Mouse (Mus musculus): ENCODE data around the gene Ccdc36. TPM values are rescaled to one million over a fixed set of nuclear protein-coding genes. Genes with fewer than 3 reads are reported as not detected.

Ccdc36 gene
- polyA plus RNA-seq, 1 experiment from 2014 or later = 0.29 TPM

DNA sequence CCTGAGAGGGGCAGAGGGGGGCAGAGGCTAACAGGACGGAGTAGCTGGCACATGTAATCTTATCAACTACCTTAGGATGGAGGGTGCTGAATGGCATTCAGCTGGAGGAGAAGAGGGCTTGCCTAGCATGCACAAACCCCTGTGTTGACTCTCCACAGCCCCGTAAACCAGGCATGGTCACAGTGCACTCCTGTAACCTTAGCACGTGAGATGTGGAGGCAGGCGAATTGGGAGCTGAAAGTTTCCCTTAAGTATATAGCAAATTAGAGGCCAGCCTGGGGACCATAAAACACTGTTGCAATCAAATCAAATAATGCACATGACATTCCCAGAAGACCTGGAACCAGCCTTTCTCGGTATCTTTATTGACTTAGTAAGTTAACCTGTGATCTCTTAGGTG lies 49.5 kb downstream of the Ccdc36 start:
- no peak for TF ChIP-seq CTCF (IDR thresholded peaks at IDR 0.05; ENCODE audit: low read depth)
- Histone ChIP-seq H3K4me3 (ENCODE audit: low read depth, low read length) (no peak overlapping the region), H3K27me3 (replicated peaks; ENCODE audit: control insufficient read depth, insufficient read depth, low read length) (no peaks in the 10 kb centered on the region), H3K4me1 (replicated peaks; ENCODE audit: control insufficient read depth, insufficient read depth, low read length) (no peaks in the 10 kb centered on the region), H3K9ac (ENCODE audit: low read depth, low read length) (no peak overlapping the region), H3K9me3 (ENCODE audit: control insufficient read depth) (no peaks in the 10 kb centered on the region), H3K27ac (ENCODE audit: low read depth, low read length) (peak overlapping the region; percentile 87), H3K36me3 (ENCODE audit: control insufficient read depth, insufficient read depth) (peaks cover 73% of the 10 kb centered on the region), H3K4me2 (replicated peaks; ENCODE audit: low read depth) (no peak overlapping the region; the same call in 1 of the 2 replicates)
- peak; percentile 80 for ATAC-seq
- 37% methylated on average over 5 of the region's 5 CpGs for WGBS

DNA sequence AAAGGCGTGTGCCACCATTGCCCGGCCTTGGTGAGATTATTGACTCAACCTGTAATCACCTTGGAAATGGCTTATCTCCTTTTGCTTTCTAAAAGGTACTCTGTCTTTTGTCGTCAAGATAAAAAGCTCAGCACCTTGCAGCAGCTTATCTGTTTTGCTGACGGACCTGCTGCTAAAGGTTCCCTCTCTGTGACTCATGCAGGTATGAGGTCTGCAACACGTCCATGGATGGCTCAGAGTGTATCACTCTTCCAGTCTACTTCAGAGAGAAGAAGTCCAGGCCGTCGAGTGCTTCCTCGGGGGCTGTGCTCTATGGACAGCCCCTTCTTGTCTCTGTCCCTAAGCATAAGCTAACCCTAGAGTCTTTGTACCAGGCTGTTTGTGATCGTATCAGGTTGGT lies 50.0 kb downstream of the Ccdc36 start:
- TF ChIP-seq CTCF (IDR thresholded peaks at IDR 0.05; ENCODE audit: low read depth) = no peak
- Histone ChIP-seq H3K4me3 (ENCODE audit: low read depth, low read length) (no peak overlapping the region), H3K4me2 (replicated peaks; ENCODE audit: low read depth) (no peak overlapping the region; the same call in 1 of the 2 replicates), H3K27ac (ENCODE audit: low read depth, low read length) (peak overlapping the region; percentile 87), H3K9me3 (ENCODE audit: control insufficient read depth) (no peaks in the 10 kb centered on the region), H3K36me3 (ENCODE audit: control insufficient read depth, insufficient read depth) (peaks cover 73% of the 10 kb centered on the region), H3K27me3 (replicated peaks; ENCODE audit: control insufficient read depth, insufficient read depth, low read length) (no peaks in the 10 kb centered on the region), H3K9ac (ENCODE audit: low read depth, low read length) (no peak overlapping the region), H3K4me1 (replicated peaks; ENCODE audit: control insufficient read depth, insufficient read depth, low read length) (no peaks in the 10 kb centered on the region)
- 45% methylated on average over 9 of the region's 9 CpGs for WGBS
- peak; percentile 70 for ATAC-seq

Other genes starting within 250 kb of the Ccdc36 start
- 1.6 and 1.9 TPM in 2 replicates for gene Bsn, start 238.1 kb downstream of the Ccdc36 start, polyA plus RNA-seq (2015; fragmentation: Nextera tagmentation; extraction: Ambion mirVana)
- 42.9 and 44.6 TPM in 2 replicates for gene Dag1, start 164.5 kb downstream of the Ccdc36 start, polyA plus RNA-seq (2015; fragmentation: Nextera tagmentation; extraction: Ambion mirVana)
- 12.4 and 15.6 TPM in 2 replicates for gene Nicn1, start 138.1 kb downstream of the Ccdc36 start, polyA plus RNA-seq (2015; fragmentation: Nextera tagmentation; extraction: Ambion mirVana)
- 4.5 and 4.8 TPM in 2 replicates for gene Amt, start 131.6 kb downstream of the Ccdc36 start, polyA plus RNA-seq (2015; fragmentation: Nextera tagmentation; extraction: Ambion mirVana)
- gene Rhoa, start 122.4 kb downstream of the Ccdc36 start, polyA plus RNA-seq (2015; fragmentation: Nextera tagmentation; extraction: Ambion mirVana) = 313 and 315 TPM in 2 replicates
- gene Tcta, start 122.3 kb downstream of the Ccdc36 start, polyA plus RNA-seq (2015; fragmentation: Nextera tagmentation; extraction: Ambion mirVana) = 48.6 and 50.4 TPM in 2 replicates
- gene Gpx1, start 89.6 kb downstream of the Ccdc36 start, polyA plus RNA-seq (2015; fragmentation: Nextera tagmentation; extraction: Ambion mirVana) = 997 and 1,037 TPM in 2 replicates
- gene Usp4, start 80.6 kb downstream of the Ccdc36 start, polyA plus RNA-seq (2015; fragmentation: Nextera tagmentation; extraction: Ambion mirVana) = 44.9 and 45.2 TPM in 2 replicates
- 0.14 TPM in 1 of 2 replicates, not detected in the other for gene 1700102P08Rik, start 35.7 kb downstream of the Ccdc36 start, polyA plus RNA-seq (2015; fragmentation: Nextera tagmentation; extraction: Ambion mirVana)
- gene BC048562, start 8.0 kb upstream of the Ccdc36 start, polyA plus RNA-seq (2015; fragmentation: Nextera tagmentation; extraction: Ambion mirVana) = not detected in 2 replicates
- gene Ccdc71, start 32.0 kb upstream of the Ccdc36 start, polyA plus RNA-seq (2015; fragmentation: Nextera tagmentation; extraction: Ambion mirVana) = 29.4 and 30.2 TPM in 2 replicates
- 24.2 and 24.8 TPM in 2 replicates for gene Klhdc8b, start 33.1 kb upstream of the Ccdc36 start, polyA plus RNA-seq (2015; fragmentation: Nextera tagmentation; extraction: Ambion mirVana)
- gene Lamb2, start 51.3 kb upstream of the Ccdc36 start, polyA plus RNA-seq (2015; fragmentation: Nextera tagmentation; extraction: Ambion mirVana) = 8.9 and 10.1 TPM in 2 replicates
- 17.2 and 17.6 TPM in 2 replicates for gene Usp19, start 62.1 kb upstream of the Ccdc36 start, polyA plus RNA-seq (2015; fragmentation: Nextera tagmentation; extraction: Ambion mirVana)
- 66.4 and 74.7 TPM in 2 replicates for gene Qars, start 79.2 kb upstream of the Ccdc36 start, polyA plus RNA-seq (2015; fragmentation: Nextera tagmentation; extraction: Ambion mirVana)
- 46.8 and 48.7 TPM in 2 replicates for gene Qrich1, start 88.3 kb upstream of the Ccdc36 start, polyA plus RNA-seq (2015; fragmentation: Nextera tagmentation; extraction: Ambion mirVana)
- gene Impdh2, start 131.8 kb upstream of the Ccdc36 start, polyA plus RNA-seq (2015; fragmentation: Nextera tagmentation; extraction: Ambion mirVana) = 50.6 and 50.7 TPM in 2 replicates
- gene Ndufaf3, start 138.9 kb upstream of the Ccdc36 start, polyA plus RNA-seq (2015; fragmentation: Nextera tagmentation; extraction: Ambion mirVana) = 47.9 and 53.4 TPM in 2 replicates
- 36.7 and 38.3 TPM in 2 replicates for gene Dalrd3, start 141.4 kb upstream of the Ccdc36 start, polyA plus RNA-seq (2015; fragmentation: Nextera tagmentation; extraction: Ambion mirVana)
- 16.7 and 16.8 TPM in 2 replicates for gene Wdr6, start 150.3 kb upstream of the Ccdc36 start, polyA plus RNA-seq (2015; fragmentation: Nextera tagmentation; extraction: Ambion mirVana)
- 2.8 and 2.9 TPM in 2 replicates for gene P4htm, start 169.2 kb upstream of the Ccdc36 start, polyA plus RNA-seq (2015; fragmentation: Nextera tagmentation; extraction: Ambion mirVana)
- 22.6 and 25.1 TPM in 2 replicates for gene Arih2, start 220.9 kb upstream of the Ccdc36 start, polyA plus RNA-seq (2015; fragmentation: Nextera tagmentation; extraction: Ambion mirVana)
- gene Slc25a20, start 233.6 kb upstream of the Ccdc36 start, polyA plus RNA-seq (2015; fragmentation: Nextera tagmentation; extraction: Ambion mirVana) = 159 TPM in 2 replicates

All from intestine, postnatal 0 days (tissue).